Mouse (Mus musculus): ENCODE measurements around the gene Asf1b. TPM values are rescaled to one million over a fixed set of nuclear protein-coding genes. Genes with fewer than 3 reads are reported as not detected.

Gene Asf1b
- total RNA-seq (2021) = 1 to 10 TPM; 1.7 to 2.8 TPM
- long read RNA-seq, experiment 1, partial matches to known transcripts = 0 of 1 reads
- long read RNA-seq, experiment 1, other reads (novel, unspliced or antisense) = 0 of 1 reads
- long read RNA-seq, experiment 2, transcript Asf1b-201 (4 exons, 1,788 nt) = major isoform, 8 of 10 reads
- long read RNA-seq, experiment 2, partial matches to known transcripts = 2 of 10 reads
- long read RNA-seq, experiment 2, other reads (novel, unspliced or antisense) = 0 of 10 reads

- peak; percentile 87 to 89 for DNase-seq (ENCODE audit: low spot score in 2 of 2)
Measured at GRCm38 (mm10) chr8:83955106-83955957, at the start of gene Asf1b, which contains the start of gene Gm10644. Gene Asf1b, plus strand, starts transcription at chr8:83955507. Gene Gm10644, minus strand, starts transcription at chr8:83955205.

DNA sequence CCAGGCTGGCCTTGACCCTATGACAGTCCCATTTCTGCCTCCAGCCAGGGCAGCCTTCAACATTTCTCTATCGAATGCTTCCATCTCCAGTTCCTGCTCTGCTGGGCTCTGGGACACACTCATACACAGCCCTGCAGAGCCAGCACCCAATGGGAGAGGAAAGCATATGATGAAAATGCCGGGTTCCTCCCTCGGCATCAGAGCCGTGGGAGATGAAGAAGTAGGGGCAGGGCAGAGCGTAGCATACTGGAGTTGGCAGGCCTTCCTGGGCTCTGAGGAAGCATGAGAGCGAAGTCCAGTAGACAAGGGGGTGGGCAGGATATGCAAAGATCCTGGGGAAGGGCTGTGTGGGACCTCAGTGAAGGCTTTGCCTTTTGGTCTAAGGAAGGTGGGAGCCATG, 46.7 kb upstream of the Asf1b start:
- DNase-seq (ENCODE audit: low spot score in 2 of 2) = no peak

GRCm38 (mm10) chr8:83909311-83909710, 46.0 kb upstream of the Asf1b start:
- no peak for DNase-seq (ENCODE audit: low spot score in 2 of 2)

GRCm38 (mm10) chr8:83911809-83912731, 43.2 kb upstream of the Asf1b start:
- DNase-seq (ENCODE audit: low spot score in 2 of 2) = no peak

- DNase-seq (ENCODE audit: low spot score in 2 of 2) = no peak
Measured at GRCm38 (mm10) chr8:83914232-83914631, 41.1 kb upstream of the Asf1b start.

GRCm38 (mm10) chr8:83914860-83915259, 40.4 kb upstream of the Asf1b start:
- no peak for DNase-seq (ENCODE audit: low spot score in 2 of 2)

- no peak for DNase-seq (ENCODE audit: low spot score in 2 of 2)
Measured at GRCm38 (mm10) chr8:83916015-83916414, 39.3 kb upstream of the Asf1b start.

- peak in 1 of 2 experiments; percentile 43 for DNase-seq (ENCODE audit: low spot score in 2 of 2)
Measured at GRCm38 (mm10) chr8:83917566-83917965, 37.7 kb upstream of the Asf1b start.

- peak; percentile 78 to 81 for DNase-seq (ENCODE audit: low spot score in 2 of 2)
Measured at GRCm38 (mm10) chr8:83921558-83921957, 33.7 kb upstream of the Asf1b start.

- DNase-seq (ENCODE audit: low spot score in 2 of 2) = no peak
Measured at GRCm38 (mm10) chr8:83922727-83923126, 32.6 kb upstream of the Asf1b start.

GRCm38 (mm10) chr8:83924585-83924984, 30.7 kb upstream of the Asf1b start:
- DNase-seq (ENCODE audit: low spot score in 2 of 2) = no peak

DNA sequence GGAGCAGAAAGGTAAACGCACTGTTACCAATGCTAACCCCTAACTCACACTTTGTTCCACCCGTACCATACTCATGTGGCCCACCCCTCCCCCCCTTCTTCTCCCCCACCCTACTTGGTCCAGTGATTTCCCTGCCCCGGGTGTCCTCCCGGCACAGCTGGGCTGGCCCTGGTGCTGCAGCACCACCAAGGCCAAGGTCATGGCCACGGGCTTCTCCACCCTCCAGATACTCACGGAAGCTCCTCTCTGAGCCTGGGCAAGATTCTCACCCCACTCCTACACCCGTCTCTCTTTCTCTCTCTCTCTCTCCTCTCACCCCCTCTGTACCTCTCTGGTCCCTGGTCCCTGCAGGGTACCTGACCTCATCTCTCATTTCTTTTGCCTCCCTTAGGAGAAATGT, 29.0 kb upstream of the Asf1b start:
- peak in 1 of 2 experiments; percentile 49 for DNase-seq (ENCODE audit: low spot score in 2 of 2)

DNA sequence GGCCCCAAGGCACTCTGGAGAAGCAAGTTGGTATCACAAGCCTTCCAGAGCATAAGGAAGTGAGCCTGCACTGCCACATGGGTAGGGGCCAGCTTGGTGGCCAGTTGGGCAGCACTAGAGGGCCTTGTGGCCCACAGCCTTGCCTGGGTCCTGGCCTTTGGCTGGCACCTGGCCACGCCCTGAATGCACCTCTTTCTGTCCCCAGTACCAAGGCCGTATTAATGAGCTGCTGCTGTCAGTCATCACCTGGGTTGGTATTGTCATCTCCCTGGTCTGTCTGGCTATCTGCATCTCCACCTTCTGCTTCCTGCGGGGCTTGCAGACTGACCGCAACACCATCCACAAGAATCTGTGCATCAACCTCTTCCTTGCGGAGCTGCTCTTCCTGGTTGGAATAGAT, 21.1 kb upstream of the Asf1b start:
- DNase-seq (ENCODE audit: low spot score in 2 of 2) = peak in 1 of 2 experiments; percentile 17

DNA sequence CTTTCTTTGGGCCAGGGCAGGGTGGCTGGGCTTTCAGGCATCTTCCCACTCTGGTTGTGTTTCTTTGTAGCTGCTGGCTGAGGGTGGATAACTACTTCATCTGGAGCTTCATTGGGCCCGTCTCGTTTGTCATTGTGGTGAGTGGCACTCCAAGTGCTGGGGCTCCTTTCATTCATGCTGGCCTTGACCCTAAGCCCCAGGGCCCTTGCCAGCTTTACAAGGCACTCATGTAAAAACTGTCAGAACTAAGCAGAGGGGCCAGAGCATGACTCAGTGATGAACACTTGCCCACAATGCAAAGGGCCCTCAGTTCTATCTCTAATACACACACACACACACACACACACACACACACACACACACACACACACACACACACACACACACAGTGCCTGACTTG, 20.3 kb upstream of the Asf1b start:
- DNase-seq (ENCODE audit: low spot score in 2 of 2) = no peak

GRCm38 (mm10) chr8:83935435-83935834, 19.9 kb upstream of the Asf1b start:
- no peak for DNase-seq (ENCODE audit: low spot score in 2 of 2)

- DNase-seq (ENCODE audit: low spot score in 2 of 2) = no peak
Measured at GRCm38 (mm10) chr8:83937645-83938044, 17.7 kb upstream of the Asf1b start.

GRCm38 (mm10) chr8:83938330-83938729, 17.0 kb upstream of the Asf1b start:
- no peak for DNase-seq (ENCODE audit: low spot score in 2 of 2)

GRCm38 (mm10) chr8:83941066-83941677, 14.1 kb upstream of the Asf1b start:
- no peak for DNase-seq (ENCODE audit: low spot score in 2 of 2)

- DNase-seq (ENCODE audit: low spot score in 2 of 2) = no peak
Measured at GRCm38 (mm10) chr8:83942446-83942845, 12.9 kb upstream of the Asf1b start.

GRCm38 (mm10) chr8:83945540-83945939, 9.8 kb upstream of the Asf1b start:
- no peak for DNase-seq (ENCODE audit: low spot score in 2 of 2)

GRCm38 (mm10) chr8:83954749-83955105, 580 bp upstream of the Asf1b start:
- DNase-seq (ENCODE audit: low spot score in 2 of 2) = no peak

Data from adrenal gland, adult 18-20 months (tissue).